Mouse (Mus musculus) gastrocnemius, adult 8-10 months (tissue): ENCODE results near the gene Obscn. TPM values are rescaled to one million over a fixed set of nuclear protein-coding genes. Genes with fewer than 3 reads are reported as not detected.

Source experiments
- DNase-seq, 2 experiments: peaks; one replicate each; pipeline ENCODE4 v3.0.0; 2022; ENCODE audit warnings: low spot score in 2 of 2
- total RNA-seq, 4 experiments: library from RNA; stranded (reverse); gene quantifications; 2 replicates each; pipeline ENCODE4 v1.2.4; 2022

The Obscn gene
- 1,000 to 10,000 TPM; 2,003 to 2,639 (median 2,223) TPM for total RNA-seq

GRCm38 (mm10) chr11:59135904-59136452 is at the start of gene Obscn:
Gene Obscn, minus strand, starts transcription at chr11:59136402.
- peak in 1 of 2 experiments; percentile 34 for DNase-seq

GRCm38 (mm10) chr11:59185490-59185889 is 49.3 kb upstream of the Obscn start:
- no peak for DNase-seq

GRCm38 (mm10) chr11:59183821-59184220 is 47.6 kb upstream of the Obscn start:
- peak; percentile 65 to 76 for DNase-seq

- peak; percentile 43 to 60 for DNase-seq
These were observed 46.7 kb upstream of the Obscn start, which contains the start of gene Gjc2 for GRCm38 (mm10) chr11:59182864-59183331. Gene Gjc2, minus strand, starts transcription at chr11:59183213.

- DNase-seq, result no peak
These were observed 40.7 kb upstream of the Obscn start for GRCm38 (mm10) chr11:59176921-59177320.

- no peak for DNase-seq
These were observed 40.3 kb upstream of the Obscn start for GRCm38 (mm10) chr11:59176475-59176874.

- no peak for DNase-seq
These were observed 38.1 kb upstream of the Obscn start for GRCm38 (mm10) chr11:59174189-59174838.

- no peak for DNase-seq
These were observed 34.3 kb upstream of the Obscn start for GRCm38 (mm10) chr11:59170549-59170948.

- no peak for DNase-seq
These were observed 33.6 kb upstream of the Obscn start for GRCm38 (mm10) chr11:59169807-59170206.

GRCm38 (mm10) chr11:59165616-59166241 is 29.5 kb upstream of the Obscn start:
- no peak for DNase-seq

GRCm38 (mm10) chr11:59164384-59164783 is 28.2 kb upstream of the Obscn start:
- DNase-seq, result no peak

GRCm38 (mm10) chr11:59163255-59164236 is 27.3 kb upstream of the Obscn start, which contains the start of gene Iba57:
Gene Iba57, minus strand, starts transcription at chr11:59163739.
- DNase-seq, result peak; percentile 97 to 99

GRCm38 (mm10) chr11:59162443-59163254 is 26.4 kb upstream of the Obscn start:
- DNase-seq, result no peak

- DNase-seq, result peak; percentile 31 to 61
These were observed 25.2 kb upstream of the Obscn start for GRCm38 (mm10) chr11:59161398-59161797.

- no peak for DNase-seq
These were observed 23.4 kb upstream of the Obscn start for GRCm38 (mm10) chr11:59159558-59159957.

GRCm38 (mm10) chr11:59159099-59159498 is 22.9 kb upstream of the Obscn start:
- DNase-seq, result no peak

GRCm38 (mm10) chr11:59155900-59156299 is 19.7 kb upstream of the Obscn start:
- DNase-seq, result no peak

GRCm38 (mm10) chr11:59154220-59154619 is 18.0 kb upstream of the Obscn start:
- no peak for DNase-seq

GRCm38 (mm10) chr11:59151729-59152128 is 15.5 kb upstream of the Obscn start:
- no peak for DNase-seq

- no peak for DNase-seq
These were observed 13.1 kb upstream of the Obscn start for GRCm38 (mm10) chr11:59149302-59149701.
